Mouse (Mus musculus) ES-Bruce4 (cell line): Measurements from ENCODE around the gene Sgms1. TPM values are rescaled to one million over a fixed set of nuclear protein-coding genes. Genes with fewer than 3 reads are reported as not detected.

ENCODE experiments used
- H3K27ac ChIP-seq: 2 replicates; pipeline ENCODE4 v1.5.1; 2012; ENCODE audit warnings: low read length, inconsistent platforms; ENCODE audit not compliant: insufficient read depth
- H3K27me3 ChIP-seq: 2 replicates; pipeline ENCODE4 v1.6.1; 2012; ENCODE audit warnings: mild to moderate bottlenecking, low read length, inconsistent platforms; ENCODE audit not compliant: control insufficient read depth, poor library complexity, insufficient read depth, severe bottlenecking
- H3K36me3 ChIP-seq: 2 replicates; pipeline ENCODE4 v1.6.1; 2012; ENCODE audit warnings: inconsistent platforms, mild to moderate bottlenecking, low read length, moderate library complexity; ENCODE audit not compliant: control insufficient read depth, poor library complexity, insufficient read depth, severe bottlenecking
- H3K4me1 ChIP-seq: one replicate; pipeline ENCODE4 v1.8.1; 2011; ENCODE audit warnings: low read length; ENCODE audit not compliant: control insufficient read depth, insufficient read depth
- H3K4me3 ChIP-seq: 2 replicates; pipeline ENCODE4 v1.5.1; 2011; ENCODE audit warnings: low read depth, mild to moderate bottlenecking, low read length
- H3K9ac ChIP-seq: 2 replicates; pipeline ENCODE4 v1.6.1; 2012; ENCODE audit warnings: low read depth, mild to moderate bottlenecking, inconsistent platforms; ENCODE audit not compliant: poor library complexity, severe bottlenecking
- H3K9me3 ChIP-seq: replicated peaks from 2 replicates; pipeline ENCODE4 v1.6.1; 2012; ENCODE audit warnings: mild to moderate bottlenecking, low read length, inconsistent platforms; ENCODE audit not compliant: control insufficient read depth, poor library complexity, insufficient read depth, severe bottlenecking
- CTCF ChIP-seq: IDR thresholded peaks from one replicate; pipeline ENCODE4 v1.8.1; 2011; ENCODE audit warnings: low read depth, low read length
- EP300 ChIP-seq: IDR thresholded peaks from 2 replicates; pipeline ENCODE4 v1.6.1; 2011; ENCODE audit warnings: low read depth, low read length; ENCODE audit not compliant: insufficient read depth
- POLR2A ChIP-seq: IDR thresholded peaks from one replicate; pipeline ENCODE4 v1.8.1; 2011; ENCODE audit warnings: low read length; ENCODE audit not compliant: insufficient read depth
- polyA plus RNA-seq: library from polyadenylated mRNA; stranded (reverse); fragments of >200 nt; gene quantifications from 2 replicates; pipeline ENCODE4 v1.2.4, GENCODE M21; 2011; ENCODE audit warnings: low read depth; ENCODE audit not compliant: missing spikeins, insufficient read depth, insufficient read length

Gene Sgms1
- polyA plus RNA-seq, 1 experiment = 69.7 TPM

GRCm38 (mm10) chr19:32292782-32293776, 96.4 kb downstream of the Sgms1 start:
- no peak overlapping the region for H3K9ac ChIP-seq
- H3K4me3 ChIP-seq = no peak overlapping the region
- no peaks in the 10 kb centered on the region for H3K27me3 ChIP-seq
- no peak overlapping the region for H3K27ac ChIP-seq
- H3K36me3 ChIP-seq = no peaks in the 10 kb centered on the region
- no peaks in the 10 kb centered on the region for H3K9me3 ChIP-seq
- no peaks in the 10 kb centered on the region for H3K4me1 ChIP-seq
- TF ChIP-seq EP300 (no peak), POLR2A (no peak), CTCF (no peak)

GRCm38 (mm10) chr19:32292067-32292739, 97.3 kb downstream of the Sgms1 start:
- Histone ChIP-seq H3K27me3 (no peaks in the 10 kb centered on the region), H3K9me3 (no peaks in the 10 kb centered on the region), H3K4me3 (no peak overlapping the region), H3K27ac (no peak overlapping the region), H3K36me3 (no peaks in the 10 kb centered on the region), H3K9ac (no peak overlapping the region), H3K4me1 (no peaks in the 10 kb centered on the region)
- TF ChIP-seq CTCF (no peak), POLR2A (no peak), EP300 (no peak)

DNA sequence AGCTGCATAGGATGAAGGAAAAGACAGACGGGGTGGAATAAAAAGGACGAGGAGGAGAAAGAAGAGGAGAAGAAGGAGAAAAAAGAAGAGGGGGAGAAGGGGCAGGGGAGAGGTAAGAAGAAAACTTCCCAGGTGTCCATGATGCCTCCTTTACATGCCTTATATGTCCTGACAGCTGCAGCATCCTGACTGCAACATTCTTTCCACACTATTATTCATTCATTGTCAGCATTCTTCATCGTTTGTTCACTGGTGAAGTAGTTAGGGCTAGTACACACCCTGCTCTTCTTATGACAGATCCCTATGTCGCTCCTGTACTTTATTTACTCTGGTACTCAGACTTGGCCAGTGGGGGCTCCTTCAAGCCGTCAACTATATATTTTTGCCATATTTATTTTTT, 98.4 kb downstream of the Sgms1 start:
- Histone ChIP-seq H3K9me3 (no peaks in the 10 kb centered on the region), H3K4me1 (no peaks in the 10 kb centered on the region), H3K27me3 (no peaks in the 10 kb centered on the region), H3K36me3 (no peaks in the 10 kb centered on the region), H3K27ac (no peak overlapping the region), H3K9ac (no peak overlapping the region), H3K4me3 (no peak overlapping the region)
- no peak for TF ChIP-seq POLR2A
- no peak for TF ChIP-seq EP300
- TF ChIP-seq CTCF = no peak

GRCm38 (mm10) chr19:32288895-32289294, 100.6 kb downstream of the Sgms1 start:
- TF ChIP-seq POLR2A (no peak), CTCF (no peak), EP300 (no peak)
- H3K4me3 ChIP-seq = no peak overlapping the region
- no peaks in the 10 kb centered on the region for H3K9me3 ChIP-seq
- H3K4me1 ChIP-seq = no peaks in the 10 kb centered on the region
- no peak overlapping the region for H3K27ac ChIP-seq
- no peaks in the 10 kb centered on the region for H3K36me3 ChIP-seq
- H3K27me3 ChIP-seq = no peaks in the 10 kb centered on the region
- H3K9ac ChIP-seq = no peak overlapping the region

- H3K27ac ChIP-seq = no peak overlapping the region
- no peak overlapping the region for H3K4me3 ChIP-seq
- no peaks in the 10 kb centered on the region for H3K9me3 ChIP-seq
- no peak for TF ChIP-seq POLR2A
- TF ChIP-seq EP300 = no peak
- TF ChIP-seq CTCF = no peak
- no peaks in the 10 kb centered on the region for H3K27me3 ChIP-seq
- no peak overlapping the region for H3K9ac ChIP-seq
- no peaks in the 10 kb centered on the region for H3K36me3 ChIP-seq
- no peaks in the 10 kb centered on the region for H3K4me1 ChIP-seq
Measured at GRCm38 (mm10) chr19:32287839-32288238, 101.7 kb downstream of the Sgms1 start.

DNA sequence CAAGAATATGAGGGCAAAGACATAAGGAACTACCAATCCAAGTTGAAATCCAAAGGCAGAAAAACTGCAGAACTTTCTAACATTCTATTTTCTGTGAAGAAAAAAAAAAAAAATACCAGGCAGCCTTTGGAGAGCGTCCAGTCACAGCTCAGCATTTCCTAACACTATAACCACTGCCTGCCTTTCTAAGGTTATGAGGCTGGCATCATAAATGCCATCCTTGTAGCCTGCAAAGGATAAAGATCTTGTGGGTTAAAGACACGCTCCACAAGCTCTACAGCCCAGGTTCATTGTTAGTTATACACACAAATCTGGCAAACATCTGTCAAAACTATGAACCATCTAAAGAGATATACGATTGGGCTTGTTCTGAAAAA, 104.1 kb downstream of the Sgms1 start:
- TF ChIP-seq CTCF (no peak), POLR2A (no peak), EP300 (no peak)
- H3K9ac ChIP-seq = no peak overlapping the region
- H3K27ac ChIP-seq = no peak overlapping the region
- H3K4me3 ChIP-seq = no peak overlapping the region
- no peaks in the 10 kb centered on the region; the same call in 1 of the 2 replicates for H3K9me3 ChIP-seq
- H3K27me3 ChIP-seq = no peaks in the 10 kb centered on the region
- no peaks in the 10 kb centered on the region for H3K36me3 ChIP-seq
- no peaks in the 10 kb centered on the region for H3K4me1 ChIP-seq
